Mouse (Mus musculus) testis, postnatal 14 days (tissue): ENCODE data around the gene Cluh.
A peak's percentile ranks its signal among the peaks of the same experiment; 100 is the strongest.

ENCODE experiments used
- DNase-seq: peaks from one replicate; pipeline ENCODE4 v3.0.0; 2021; ENCODE audit warnings: low spot score

Gene Cluh

DNA sequence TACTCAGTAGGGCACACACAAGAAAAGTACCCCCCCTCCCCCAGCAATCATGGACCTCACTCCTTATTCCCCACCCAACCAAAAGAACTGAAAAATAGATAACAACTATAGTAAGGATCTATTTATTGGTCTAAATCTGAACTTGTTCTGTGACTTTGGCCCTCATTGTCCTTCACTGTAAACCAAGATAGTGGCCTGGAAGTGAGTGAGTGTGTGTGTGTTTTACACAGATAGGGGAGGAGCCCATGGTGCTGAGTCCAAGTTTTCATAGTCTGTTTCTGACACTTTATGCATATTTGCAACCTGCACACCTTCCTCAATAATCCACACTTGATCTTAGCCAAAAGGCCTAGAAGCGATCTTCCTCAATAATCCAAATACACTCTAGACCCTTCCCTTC, 619 bp upstream of the Cluh start:
- DNase-seq: no peak

DNA sequence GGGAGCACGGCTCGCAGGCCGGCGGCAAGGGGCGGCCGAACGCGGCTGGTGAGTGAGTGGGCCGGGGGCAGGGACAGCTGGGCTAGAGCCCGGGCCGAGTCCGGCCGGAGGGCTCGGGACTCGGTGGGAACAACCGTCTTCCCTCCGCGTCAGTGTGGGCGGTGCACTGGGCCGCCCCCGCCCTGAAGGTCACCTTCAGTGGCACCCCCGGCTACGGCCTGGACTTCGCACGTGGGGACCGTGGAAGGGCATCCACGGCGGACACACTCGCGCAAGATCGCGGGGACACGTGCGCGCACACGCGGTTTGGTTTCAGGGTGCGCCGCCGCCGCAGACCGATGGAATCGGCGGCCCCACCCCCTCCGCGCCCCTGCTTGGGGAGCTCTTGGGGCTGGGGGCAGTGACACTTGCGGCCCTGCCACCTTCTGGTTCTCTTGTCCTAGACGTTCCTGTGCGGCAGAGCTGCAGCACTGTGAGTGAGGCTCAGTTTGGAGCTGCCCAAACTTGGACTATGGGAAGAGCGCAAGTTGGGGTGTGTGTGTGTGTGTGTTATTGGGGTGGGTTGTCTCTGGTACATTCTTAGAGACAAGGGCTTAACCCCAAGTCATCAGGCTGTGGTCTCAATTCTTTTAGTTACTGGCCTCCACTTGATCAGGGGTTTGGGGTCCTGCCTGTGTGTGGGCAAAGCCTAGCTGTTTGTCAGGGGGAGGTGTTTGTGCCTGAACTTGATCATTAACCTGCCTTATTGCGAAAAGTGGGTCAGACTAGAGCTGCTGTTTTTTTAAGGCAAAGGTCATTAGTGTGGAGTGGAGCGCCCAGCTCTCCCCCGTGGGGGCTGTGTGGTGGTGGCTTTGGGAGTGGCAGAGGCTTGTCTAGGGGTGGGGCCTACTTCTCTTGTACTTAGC, 604 bp downstream of the Cluh start:
- DNase-seq: peak; percentile 56

DNA sequence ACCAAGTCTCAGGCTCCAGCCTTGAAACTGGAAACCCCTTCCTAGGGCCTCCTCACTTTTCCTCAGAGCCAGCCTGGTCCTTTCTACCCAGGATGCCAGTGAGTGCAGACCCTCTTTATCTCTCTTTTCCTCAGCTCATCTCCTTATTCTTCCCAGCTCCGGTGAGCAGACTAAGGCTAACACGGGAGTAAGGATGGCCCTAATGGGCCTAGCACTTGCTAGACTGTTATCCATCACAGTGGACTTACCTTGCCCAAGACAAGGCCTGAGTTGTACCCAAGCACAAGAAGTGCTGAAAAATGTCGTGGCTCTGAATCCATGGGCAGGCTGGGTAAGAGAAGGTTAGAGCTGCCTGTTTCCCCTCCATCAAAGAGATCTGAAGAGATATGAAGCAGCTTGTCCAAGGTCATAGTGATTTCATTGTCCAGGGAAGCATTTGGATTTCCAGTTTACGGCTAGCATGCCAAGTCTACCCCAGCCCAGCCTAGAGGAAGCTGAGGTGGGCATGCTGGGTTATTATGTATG, 1.3 kb downstream of the Cluh start:
- no peak for DNase-seq

DNA sequence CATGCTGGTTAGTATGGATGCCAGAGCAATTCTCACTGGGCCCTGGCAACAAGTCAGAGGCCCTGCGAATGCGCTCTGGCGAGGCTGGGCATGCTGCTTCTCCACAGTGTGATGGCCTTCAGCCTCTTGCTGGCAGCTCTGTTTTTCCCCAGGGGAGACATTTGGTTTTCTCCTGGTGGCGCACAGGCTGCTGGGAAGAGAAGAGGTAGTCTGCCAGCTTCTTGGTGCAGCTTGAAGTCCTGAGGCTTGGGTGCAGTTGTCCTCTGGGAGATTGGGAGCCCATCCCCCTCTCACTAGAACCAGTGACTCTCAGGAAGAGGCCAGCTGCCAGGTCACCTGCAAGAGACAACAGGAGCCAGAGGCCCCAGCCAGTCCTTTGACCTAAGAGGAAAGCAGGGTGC, 3.5 kb downstream of the Cluh start:
- DNase-seq: peak; percentile 38

DNA sequence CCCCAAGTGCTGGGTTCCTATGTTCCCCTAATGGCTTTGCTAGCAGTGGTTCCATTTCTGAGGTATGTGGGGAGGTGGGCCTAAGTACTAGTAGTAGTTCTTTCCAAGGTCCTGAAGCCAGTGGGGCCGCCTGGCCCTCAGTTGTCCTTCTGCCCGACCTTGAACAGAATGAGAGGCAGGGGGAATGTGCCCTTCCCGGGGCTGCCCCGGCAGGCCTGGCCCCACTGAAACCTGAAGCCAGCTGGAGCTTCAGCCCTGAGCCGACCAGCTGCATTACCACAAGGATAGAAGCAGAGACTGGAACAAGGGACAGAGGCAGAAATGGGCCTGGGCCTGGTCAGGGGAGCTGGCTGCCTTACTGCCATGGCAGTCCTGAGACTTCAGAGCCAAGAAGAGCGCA, 4.1 kb downstream of the Cluh start:
- no peak for DNase-seq

DNA sequence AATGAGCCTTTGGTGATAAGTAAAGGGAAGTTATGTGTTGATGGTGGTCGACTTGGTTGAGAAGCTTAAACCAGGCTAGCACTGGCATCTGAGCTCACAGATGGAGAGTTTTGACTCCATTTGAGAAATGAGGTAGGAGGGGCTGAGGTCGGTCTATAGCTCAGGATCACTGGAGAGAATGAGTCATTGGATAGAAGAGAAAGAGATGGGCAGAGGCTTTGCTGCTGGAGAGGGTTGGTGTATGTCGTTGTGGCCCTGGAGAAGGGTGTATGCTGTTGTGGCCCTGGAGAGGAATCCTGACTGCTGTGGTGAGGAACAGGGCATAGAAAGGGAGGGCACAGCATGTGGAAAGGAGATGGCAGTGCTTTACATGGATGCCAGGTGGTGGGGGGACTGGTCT, 6.6 kb downstream of the Cluh start:
- no peak for DNase-seq

DNA sequence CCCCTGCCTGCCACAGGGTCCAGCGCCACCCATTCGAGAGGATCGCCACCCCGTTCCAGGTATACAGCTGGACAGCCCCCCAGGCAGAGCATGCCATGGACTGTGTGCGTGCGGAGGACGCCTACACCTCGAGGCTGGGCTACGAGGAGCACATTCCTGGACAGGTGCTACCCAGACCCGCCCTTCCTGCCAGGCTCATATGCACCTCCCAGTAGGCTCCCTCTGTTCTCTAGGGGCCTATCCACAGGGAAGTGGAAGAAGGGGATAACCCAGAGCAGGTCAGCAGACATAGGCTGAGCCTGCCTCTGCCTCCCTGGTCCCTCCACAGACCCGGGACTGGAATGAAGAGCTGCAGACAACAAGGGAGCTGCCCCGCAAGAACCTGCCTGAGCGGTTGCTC, 11.0 kb downstream of the Cluh start:
- no peak for DNase-seq

DNA sequence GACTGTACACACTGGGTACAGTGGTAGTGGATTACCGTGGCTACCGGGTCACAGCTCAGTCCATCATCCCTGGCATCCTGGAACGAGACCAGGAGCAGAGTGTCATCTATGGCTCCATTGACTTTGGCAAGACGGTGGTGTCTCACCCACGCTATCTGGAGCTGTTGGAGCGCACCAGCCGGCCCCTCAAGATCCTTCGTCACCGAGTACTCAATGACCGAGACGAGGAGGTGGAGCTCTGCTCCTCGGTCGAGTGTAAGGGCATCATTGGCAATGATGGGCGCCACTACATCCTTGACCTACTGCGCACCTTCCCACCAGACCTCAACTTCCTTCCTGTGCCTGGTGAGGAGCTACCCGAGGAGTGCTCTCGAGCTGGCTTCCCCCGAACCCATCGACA, 12.3 kb downstream of the Cluh start:
- no peak for DNase-seq

DNA sequence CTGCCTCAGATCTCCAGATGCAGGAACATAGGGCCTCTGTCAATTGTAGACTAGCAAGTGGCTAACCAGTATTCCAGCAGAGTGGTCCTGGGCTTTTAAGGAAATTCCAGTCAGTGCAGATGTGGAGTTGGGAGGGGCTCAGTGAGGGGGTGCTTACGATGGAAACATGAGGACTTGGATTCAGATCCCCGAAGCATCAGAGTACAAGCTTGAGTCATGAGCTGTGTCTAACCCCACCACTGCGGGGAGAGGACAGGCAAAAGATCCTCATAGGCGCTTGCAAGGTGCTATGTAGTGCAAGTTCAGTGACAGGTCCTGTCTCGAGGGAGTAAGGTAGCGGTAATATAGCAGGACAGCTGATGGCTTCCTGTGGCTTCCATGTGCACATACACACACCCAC, 12.9 kb downstream of the Cluh start:
- no peak for DNase-seq

DNA sequence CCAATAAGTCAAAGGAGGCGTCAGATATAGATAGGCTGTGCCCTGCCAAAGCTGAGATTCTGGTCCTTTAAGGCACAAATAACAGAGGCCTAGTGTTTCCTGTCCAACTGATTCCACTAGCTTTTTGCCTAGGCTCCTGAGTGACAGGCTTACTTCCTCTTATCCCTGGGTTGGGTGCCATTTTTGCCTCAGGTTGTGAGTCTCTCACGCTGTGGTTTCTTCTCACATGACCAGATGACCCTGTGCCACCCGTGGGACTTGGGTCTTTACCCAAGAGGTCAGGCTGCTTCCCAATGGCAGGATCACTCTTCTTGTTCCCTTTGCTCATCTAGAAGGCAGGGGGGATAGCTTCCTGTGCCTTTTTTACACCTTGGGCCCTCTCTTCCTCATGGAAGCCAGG, 15.0 kb downstream of the Cluh start:
- DNase-seq: no peak

DNA sequence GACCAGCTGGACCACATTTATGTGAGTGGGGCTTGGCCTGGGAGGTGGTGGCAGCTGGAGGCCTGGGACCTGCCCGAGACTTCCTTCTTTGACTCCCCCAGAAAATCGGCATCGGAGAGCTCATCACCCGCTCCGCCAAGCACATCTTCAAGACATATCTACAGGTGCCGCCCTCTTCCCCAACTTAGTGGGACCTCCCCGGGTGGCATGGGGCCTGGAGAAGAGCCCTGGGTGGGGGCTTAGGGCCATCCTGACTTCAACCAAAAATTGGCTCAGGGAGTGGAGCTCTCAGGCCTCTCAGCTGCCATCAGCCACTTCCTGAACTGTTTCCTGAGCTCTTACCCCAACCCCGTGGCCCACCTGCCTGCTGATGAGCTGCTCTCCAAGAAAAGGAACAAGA, 15.6 kb downstream of the Cluh start:
- DNase-seq: peak; percentile 5

DNA sequence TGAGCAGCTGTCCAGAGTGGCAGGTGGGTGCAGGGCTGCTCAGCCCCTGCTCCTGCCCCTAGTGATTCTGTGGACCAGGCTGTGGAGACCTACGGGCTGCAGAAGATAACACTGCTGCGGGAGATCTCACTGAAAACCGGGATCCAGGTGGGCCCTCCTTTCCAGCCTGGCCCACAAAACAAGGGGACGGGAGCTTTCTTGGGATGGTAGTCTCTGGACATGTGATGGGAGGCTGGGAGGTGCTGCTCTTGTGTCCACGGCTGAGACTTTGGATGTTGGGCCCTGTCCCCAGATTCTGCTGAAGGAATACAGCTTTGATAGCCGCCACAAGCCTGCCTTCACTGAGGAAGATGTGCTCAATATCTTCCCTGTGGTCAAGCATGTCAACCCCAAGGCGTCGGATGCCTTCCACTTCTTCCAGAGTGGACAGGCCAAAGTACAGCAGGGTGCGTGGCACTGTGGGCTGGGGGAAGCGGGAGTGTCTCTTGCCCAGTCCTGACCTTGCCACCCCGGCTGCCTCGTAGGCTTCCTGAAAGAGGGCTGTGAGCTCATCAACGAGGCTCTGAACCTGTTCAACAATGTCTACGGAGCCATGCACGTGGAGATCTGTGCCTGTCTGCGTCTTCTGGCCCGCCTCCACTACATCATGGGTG, 16.5 kb downstream of the Cluh start:
- DNase-seq: no peak

DNA sequence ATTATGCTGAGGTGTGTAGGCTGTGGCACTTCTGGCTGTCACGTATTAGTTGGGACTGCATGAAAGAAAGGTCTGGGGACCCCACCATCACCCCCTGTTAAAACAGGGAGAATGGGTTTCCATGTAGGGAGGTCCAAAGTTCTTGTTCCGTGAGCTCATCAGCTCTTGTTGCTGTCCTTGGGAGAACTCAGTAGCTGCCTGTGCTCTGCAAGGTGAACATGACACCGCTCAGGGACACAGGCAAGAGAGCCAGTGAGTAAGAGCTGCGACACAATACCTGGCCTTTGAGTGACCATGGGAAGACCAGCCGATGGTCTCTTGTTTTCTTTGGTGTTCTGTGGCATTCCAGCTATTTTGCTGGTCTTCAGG, 17.0 kb downstream of the Cluh start:
- DNase-seq: no peak

DNA sequence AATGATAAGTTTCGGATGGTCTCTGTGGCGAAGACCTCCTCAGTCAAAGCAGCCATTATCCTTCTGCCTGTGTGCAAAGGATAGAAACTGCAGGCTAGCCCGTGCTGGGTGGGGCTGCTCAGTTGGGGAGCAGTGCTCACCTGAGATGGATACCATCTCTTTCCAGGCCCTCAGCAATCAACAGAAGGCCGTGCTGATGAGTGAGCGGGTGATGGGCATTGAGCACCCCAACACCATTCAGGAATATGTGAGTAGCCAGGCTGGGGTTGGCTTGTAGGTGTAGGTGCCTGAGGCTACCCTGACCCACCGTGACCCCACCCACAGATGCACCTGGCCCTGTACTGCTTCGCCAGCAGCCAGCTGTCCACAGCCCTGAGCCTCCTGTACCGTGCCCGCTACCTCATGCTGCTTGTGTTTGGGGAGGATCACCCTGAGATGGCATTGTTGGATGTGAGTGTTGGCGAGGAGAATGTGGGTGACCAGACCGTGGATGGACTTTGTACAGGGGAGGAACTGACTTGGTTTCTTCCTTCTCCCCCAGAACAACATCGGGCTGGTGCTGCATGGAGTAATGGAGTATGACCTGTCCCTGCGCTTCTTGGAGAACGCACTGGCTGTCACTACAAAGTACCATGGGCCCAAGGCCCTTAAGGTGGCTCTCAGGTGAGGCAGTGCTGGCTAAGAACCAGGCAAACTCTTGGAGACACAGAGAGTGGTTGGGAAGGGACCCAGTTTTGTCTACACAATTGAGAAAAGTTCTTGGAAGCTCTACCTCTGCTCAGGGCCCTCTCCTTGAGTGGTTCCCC, 17.7 kb downstream of the Cluh start:
- no peak for DNase-seq

DNA sequence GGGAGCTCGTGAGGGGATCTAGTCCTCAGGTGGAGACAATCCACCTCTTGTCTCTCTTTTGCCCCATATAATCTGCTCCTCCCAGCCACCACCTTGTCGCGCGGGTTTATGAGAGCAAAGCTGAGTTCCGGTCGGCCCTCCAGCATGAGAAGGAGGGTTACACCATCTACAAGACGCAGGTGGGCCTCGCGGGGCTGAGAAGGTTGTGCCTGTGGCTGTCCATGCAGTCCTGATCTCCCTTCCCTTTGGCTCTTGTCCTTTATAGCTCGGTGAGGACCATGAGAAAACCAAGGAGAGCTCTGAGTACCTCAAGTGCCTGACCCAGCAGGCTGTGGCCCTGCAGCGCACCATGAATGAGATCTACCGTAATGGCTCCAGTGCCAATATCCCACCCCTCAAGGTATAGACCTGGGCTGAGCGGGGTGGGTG, 18.3 kb downstream of the Cluh start:
- DNase-seq: no peak

DNA sequence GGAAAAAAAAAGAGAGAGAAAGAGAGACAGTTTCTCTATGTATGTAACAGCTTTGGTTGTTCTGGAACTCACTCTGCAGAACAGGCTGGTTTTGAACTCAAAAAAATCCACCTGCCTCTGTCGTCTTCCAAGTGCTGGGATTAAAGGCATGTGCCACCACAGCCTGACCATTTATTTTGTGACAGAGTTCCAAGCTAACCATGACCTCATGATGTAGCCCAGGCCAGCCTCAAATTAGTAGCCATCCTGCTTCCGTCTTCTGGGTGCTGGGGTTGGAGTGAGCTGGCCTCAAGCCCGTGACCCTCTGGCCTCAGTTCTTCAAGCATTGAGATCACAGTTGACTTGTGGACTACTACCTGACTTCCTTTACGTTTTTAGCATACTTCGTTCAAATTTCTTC, 19.2 kb downstream of the Cluh start:
- DNase-seq: no peak

DNA sequence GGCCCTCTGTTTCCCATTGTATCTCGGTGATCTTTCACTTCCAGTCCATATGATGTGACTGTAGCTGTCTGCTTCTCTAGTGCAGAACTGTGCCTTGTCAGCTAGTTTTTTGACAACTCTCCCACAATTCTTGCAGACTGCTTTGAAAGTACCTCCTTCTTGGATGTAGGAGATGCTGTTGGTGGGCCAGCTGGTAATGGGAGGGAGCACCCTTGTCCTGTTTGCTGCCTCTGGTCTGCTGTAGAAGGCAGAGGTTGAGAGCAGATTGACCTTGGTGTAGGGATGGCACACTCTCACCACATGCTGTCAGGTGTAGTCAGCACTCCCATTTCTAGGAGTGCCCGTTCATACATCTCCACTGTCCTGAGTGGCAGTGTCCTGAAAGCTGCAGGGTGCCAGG, 19.7 kb downstream of the Cluh start:
- DNase-seq: no peak

DNA sequence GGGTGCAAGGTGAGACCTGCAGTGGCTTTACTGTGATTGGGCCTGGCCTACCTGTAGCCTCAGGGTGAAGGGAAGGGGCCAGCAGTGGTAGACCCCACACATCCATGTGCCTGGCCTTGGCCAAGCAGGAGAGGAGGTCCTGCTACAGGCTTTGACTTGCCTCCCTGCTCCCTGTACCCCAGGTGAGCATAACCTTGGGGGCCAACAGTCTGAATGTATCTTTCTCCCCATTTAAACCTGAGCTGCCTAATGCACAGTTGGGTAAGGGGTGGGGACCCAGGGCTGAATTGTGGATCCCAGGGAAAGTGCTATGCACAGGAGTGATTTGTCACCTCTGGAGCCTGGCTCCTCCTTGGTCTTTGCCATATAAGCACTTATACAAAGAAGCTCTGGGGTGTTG, 20.9 kb downstream of the Cluh start:
- no peak for DNase-seq

DNA sequence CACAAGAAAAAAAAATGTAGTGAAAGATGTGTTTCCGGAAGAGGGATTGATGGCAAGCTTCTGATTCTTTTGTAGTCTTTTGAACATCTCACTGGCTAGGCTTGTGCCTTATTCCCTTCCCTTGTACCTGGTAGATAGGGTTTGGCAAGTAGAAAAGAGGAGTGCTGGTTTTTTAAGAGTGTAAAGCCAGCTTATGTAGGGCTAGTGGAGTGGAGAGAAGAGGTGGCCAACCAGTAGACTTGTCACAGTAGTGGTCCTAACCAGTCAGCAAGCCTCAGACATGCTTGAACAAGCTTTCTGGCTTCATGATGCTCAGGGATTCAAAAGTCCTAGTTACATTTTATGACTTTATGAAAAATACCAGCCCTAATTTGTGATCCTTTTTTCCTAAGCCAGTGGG, 21.7 kb downstream of the Cluh start:
- DNase-seq: no peak

DNA sequence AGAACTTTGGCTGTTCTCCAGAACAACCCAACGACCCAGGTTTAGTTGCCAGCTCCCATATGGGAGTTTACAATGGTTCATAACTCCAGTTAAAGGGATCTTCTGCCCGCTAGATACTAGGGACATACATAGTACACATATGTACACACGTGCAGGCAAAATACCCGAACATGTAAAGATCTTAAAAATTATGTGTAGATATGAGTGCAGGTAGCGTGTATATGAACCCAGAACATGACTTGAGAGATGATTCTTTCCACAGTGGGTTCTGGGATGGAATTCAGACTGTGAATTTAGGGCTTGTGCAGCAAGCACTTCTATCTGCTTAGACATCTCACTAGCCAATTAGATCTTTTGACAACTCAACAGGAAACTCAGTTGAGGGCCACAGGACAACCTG, 22.5 kb downstream of the Cluh start:
- no peak for DNase-seq

DNA sequence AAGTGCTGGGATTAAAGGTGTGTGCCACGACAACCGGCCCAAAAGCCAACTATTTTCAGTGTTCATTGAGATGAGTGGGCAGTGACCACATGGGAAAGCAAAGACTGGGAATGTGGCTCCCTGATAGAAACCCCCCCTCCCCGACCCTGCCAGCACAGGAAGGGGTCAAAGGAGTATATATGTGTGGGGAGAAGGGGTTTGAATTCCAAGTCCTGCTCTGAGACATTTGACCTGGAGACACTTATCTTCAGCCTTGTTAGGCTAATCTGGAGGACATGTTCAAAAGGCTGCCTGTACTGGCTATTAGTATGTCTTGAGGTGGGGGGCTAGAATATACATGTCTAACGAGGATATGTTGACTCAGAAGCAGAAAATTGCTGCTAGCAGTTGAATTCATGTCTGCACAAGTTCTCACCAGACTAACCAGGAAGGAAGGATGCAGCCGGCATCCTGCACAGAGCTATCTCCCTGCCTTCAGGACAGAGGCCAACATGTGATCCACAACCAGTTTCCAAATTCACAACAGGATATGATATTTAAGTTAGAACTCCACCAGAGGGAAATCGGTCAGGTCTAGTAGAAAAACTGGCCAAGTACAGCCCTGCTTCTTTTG, 23.7 kb downstream of the Cluh start:
- DNase-seq: no peak

DNA sequence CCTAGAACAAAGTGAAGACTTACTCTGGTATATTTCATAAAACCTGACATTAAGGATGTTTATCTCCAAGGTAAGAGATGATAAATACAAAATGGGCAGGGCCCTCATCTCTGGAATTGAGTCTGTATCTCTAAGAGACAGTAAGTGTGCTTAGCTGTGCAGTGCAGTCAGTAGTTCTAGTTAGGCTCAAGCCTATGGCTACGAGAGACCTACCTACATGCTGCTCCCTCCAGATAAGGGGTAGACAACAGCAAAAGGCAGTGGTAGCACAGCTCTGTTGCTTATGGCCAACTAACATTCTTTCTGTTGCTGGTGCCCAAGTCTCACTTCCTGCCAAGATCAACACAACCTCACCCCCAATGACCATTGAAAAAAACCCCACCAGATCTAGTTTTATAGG, 24.3 kb downstream of the Cluh start:
- no peak for DNase-seq
